ENCODE assay signal across 25 mouse cellular contexts in genomic region chr4:33850249-33850648, GRCm38 (mm10).
"Had no signal": no experiment of that assay in that cellular context is flagged by ENCODE, and none has a peak within 500 bp of the region (broad histone marks: within the 10 kb centered on the region; RNA-seq: fewer than 3 reads in every experiment).

No protein-coding gene starts in this region.

- H3K27me3 ChIP-seq: heart, embryonic 13.5 days; heart, embryonic 15.5 days; kidney, embryonic 15.5 days; limb, embryonic 12.5 days; liver, embryonic 13.5 days had no signal

- H3K9ac ChIP-seq: forebrain, postnatal 0 days; heart, embryonic 13.5 days; heart, embryonic 15.5 days; kidney, embryonic 15.5 days; limb, embryonic 12.5 days; liver, embryonic 13.5 days had no signal

- H3K4me3 ChIP-seq: heart, adult 2 months; heart, embryonic 13.5 days; heart, embryonic 15.5 days; kidney, embryonic 15.5 days; layer of hippocampus, adult 2 months; left cerebral cortex, adult 2 months; limb, embryonic 10.5 days; limb, embryonic 12.5 days; liver, embryonic 13.5 days had no signal

- ATAC-seq: forebrain, postnatal 0 days; intestine, embryonic 16.5 days had no signal

- H3K4me2 ChIP-seq: heart, embryonic 11.5 days; heart, embryonic 13.5 days; heart, embryonic 15.5 days; kidney, embryonic 15.5 days; limb, embryonic 12.5 days; liver, embryonic 11.5 days; liver, embryonic 13.5 days had no signal

- H3K27ac ChIP-seq: heart, adult 2 months; heart, embryonic 13.5 days; heart, embryonic 15.5 days; kidney, embryonic 15.5 days; kidney, postnatal 0 days; layer of hippocampus, adult 2 months; left cerebral cortex, adult 2 months; limb, embryonic 10.5 days; limb, embryonic 12.5 days; liver, embryonic 13.5 days had no signal

- H3K9me3 ChIP-seq: heart, embryonic 13.5 days; heart, embryonic 15.5 days; kidney, embryonic 15.5 days; limb, embryonic 10.5 days; limb, embryonic 12.5 days; liver, embryonic 13.5 days had no signal

- H3K4me1 ChIP-seq: heart, embryonic 13.5 days; heart, embryonic 15.5 days; kidney, embryonic 15.5 days; liver, embryonic 13.5 days had no signal

- DNase-seq: forebrain, postnatal 0 days; gastrocnemius, postnatal 14 days; gastrocnemius, postnatal 36 days; heart, adult 11 months; heart, adult 2 months; heart, postnatal 14 days; heart, postnatal 36 days; kidney, adult 11 months; kidney, adult 2 months; kidney, adult 9 months; kidney, postnatal 14 days; kidney, postnatal 4 days; liver; liver, embryonic 13.5 days had no signal

- H3K36me3 ChIP-seq: heart, embryonic 13.5 days; heart, embryonic 15.5 days; kidney, embryonic 15.5 days; limb, embryonic 10.5 days; limb, embryonic 12.5 days; liver, embryonic 13.5 days had no signal
